Mouse (Mus musculus): ENCODE results near the gene Hint2. TPM values are rescaled to one million over a fixed set of nuclear protein-coding genes. Genes with fewer than 3 reads are reported as not detected.

The Hint2 gene
- total RNA-seq, 1 experiment = 46.0 TPM

DNA sequence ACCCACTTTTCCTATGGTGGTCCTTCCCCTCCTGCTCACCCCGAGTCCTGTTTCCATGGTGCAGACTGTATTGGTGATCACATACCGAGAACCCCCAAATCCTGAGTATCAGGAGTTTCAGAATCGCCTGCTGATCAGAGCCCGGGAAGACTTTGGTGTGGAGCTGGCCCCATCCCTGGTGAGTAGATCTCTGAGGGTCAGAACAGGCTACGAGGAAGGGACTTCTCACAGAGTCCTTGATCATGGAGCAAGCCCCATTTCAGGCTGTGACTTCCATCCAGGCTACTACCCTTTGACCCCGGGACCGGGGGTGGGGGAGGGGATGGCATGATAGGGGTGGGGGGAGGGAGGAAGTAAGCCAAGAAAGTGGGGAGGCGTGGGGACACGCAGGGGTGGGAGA is 16.2 kb downstream of the Hint2 start:
- Histone ChIP-seq H3K9ac (ENCODE audit: insufficient read depth, low read depth, low read length, poor library complexity, severe bottlenecking) (no peak overlapping the region), H3K9me3 (ENCODE audit: control insufficient read depth, insufficient read depth, low read depth, low read length) (no peaks in the 10 kb centered on the region), H3K4me1 (ENCODE audit: control insufficient read depth in 2 of 2, insufficient read depth in 2 of 2, low read length in 2 of 2, poor library complexity in 1 of 2) (no peaks in the 10 kb centered on the region), H3K36me3 (ENCODE audit: control insufficient read depth, insufficient read depth, low read length, poor library complexity, severe bottlenecking) (no peaks in the 10 kb centered on the region), H3K27ac (ENCODE audit: insufficient read depth, low read depth, low read length, poor library complexity, severe bottlenecking) (no peak overlapping the region), H3K4me3 (ENCODE audit: insufficient read depth in 1 of 2, low read depth in 1 of 2, low read length in 2 of 2, poor library complexity in 1 of 2, severe bottlenecking in 1 of 2) (no peak overlapping the region)
- no peak for DNase-seq (ENCODE audit: low read depth, low spot score)
- TF ChIP-seq ZC3H11A (IDR thresholded peaks at IDR 0.05; ENCODE audit: borderline replicate concordance, low read depth, low read length) = no peak
- TF ChIP-seq ZNF384 (IDR thresholded peaks at IDR 0.05; ENCODE audit: low read depth, low read length) = no peak
- TF ChIP-seq CHD2 (IDR thresholded peaks at IDR 0.05; ENCODE audit: low read depth, low read length) = no peak
- in situ Hi-C loops (cut with MboI; ENCODE audit: low sequenced_read_pairs in 2 of 2, unreplicated experiment in 2 of 2) = no loop called here

DNA sequence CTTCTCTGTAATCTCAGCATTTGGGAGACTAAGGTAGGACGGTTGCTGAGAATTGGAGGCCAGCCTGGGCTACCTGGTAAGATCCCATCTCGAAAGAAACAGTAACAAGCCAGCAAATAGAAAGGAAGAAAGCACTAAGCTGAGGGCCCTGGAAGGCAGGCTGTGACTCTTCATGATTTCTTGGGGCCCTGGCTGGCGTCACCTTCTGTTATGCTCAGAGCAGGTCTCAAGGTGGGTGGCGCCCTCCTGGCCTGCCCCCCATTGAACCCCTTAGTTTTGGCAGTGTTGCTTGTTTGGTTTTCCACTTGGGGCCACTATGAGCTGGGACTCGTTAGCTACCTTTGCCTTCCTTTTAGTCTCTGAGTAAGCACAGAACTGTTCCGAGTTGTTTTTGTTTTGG is 19.5 kb downstream of the Hint2 start:
- DNase-seq (ENCODE audit: low read depth, low spot score) = no peak
- H3K36me3 ChIP-seq (ENCODE audit: control insufficient read depth, insufficient read depth, low read length, poor library complexity, severe bottlenecking) = no peaks in the 10 kb centered on the region
- no peak overlapping the region for H3K9ac ChIP-seq (ENCODE audit: insufficient read depth, low read depth, low read length, poor library complexity, severe bottlenecking)
- in situ Hi-C loops (cut with MboI; ENCODE audit: low sequenced_read_pairs in 2 of 2, unreplicated experiment in 2 of 2) = no loop called here
- H3K4me1 ChIP-seq (ENCODE audit: control insufficient read depth in 2 of 2, insufficient read depth in 2 of 2, low read length in 2 of 2, poor library complexity in 1 of 2) = peaks cover 0 to 5% of the 10 kb centered on the region in 2 experiments; a peak in 1 of 4 replicates
- TF ChIP-seq ZC3H11A (IDR thresholded peaks at IDR 0.05; ENCODE audit: borderline replicate concordance, low read depth, low read length) (no peak), CHD2 (IDR thresholded peaks at IDR 0.05; ENCODE audit: low read depth, low read length) (no peak), MAFK (IDR thresholded peaks at IDR 0.05; ENCODE audit: insufficient read depth, low read depth, low read length) (no peak), HCFC1 (IDR thresholded peaks at IDR 0.05; ENCODE audit: borderline replicate concordance, insufficient read depth, low read length) (no peak), ZNF384 (IDR thresholded peaks at IDR 0.05; ENCODE audit: low read depth, low read length) (no peak)
- no peak overlapping the region for H3K27ac ChIP-seq (ENCODE audit: insufficient read depth, low read depth, low read length, poor library complexity, severe bottlenecking)
- no peaks in the 10 kb centered on the region for H3K9me3 ChIP-seq (ENCODE audit: control insufficient read depth, insufficient read depth, low read depth, low read length)
- H3K4me3 ChIP-seq (ENCODE audit: insufficient read depth in 1 of 2, low read depth in 1 of 2, low read length in 2 of 2, poor library complexity in 1 of 2, severe bottlenecking in 1 of 2) = no peak overlapping the region

DNA sequence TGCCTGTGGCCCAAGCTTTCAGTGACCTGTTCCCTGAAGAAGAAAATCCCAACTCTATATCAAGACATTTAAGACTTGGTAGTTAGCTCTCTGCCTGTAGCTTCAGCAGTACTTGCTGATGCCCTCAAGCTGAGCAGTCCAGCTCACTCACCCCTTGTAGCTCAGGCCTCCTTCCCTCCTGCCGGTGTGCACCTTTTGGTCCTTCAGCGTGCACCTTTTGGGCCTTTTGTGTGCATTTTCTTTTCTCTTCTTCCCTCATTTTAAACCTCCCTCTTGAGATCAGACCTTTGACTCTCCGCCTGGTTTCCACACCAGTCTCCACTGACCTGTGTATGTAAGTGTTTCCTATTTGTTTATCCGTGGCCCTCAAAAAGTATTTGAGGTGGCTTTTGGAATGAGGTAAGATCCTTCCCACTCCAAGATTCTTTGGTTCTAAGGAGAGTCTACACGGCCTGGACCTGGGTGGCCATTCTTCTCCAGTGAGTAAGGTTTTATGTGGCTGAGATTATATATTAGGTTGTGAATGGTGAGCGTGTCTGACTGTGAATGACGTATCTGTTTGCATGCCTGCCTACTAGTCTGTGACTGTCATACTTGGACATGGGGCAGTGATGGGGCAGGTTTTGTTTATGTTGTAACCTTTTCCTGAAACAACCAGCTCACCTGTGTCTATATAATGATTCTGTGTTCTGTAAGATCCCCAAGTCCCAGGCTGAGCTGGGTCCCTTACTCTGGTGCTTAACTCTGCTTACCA is 21.5 kb downstream of the Hint2 start:
- Histone ChIP-seq H3K27ac (ENCODE audit: insufficient read depth, low read depth, low read length, poor library complexity, severe bottlenecking) (no peak overlapping the region), H3K4me1 (ENCODE audit: control insufficient read depth in 2 of 2, insufficient read depth in 2 of 2, low read length in 2 of 2, poor library complexity in 1 of 2) (peaks cover 0 to 12% of the 10 kb centered on the region in 2 experiments; a peak in 1 of 4 replicates), H3K9ac (ENCODE audit: insufficient read depth, low read depth, low read length, poor library complexity, severe bottlenecking) (no peak overlapping the region), H3K4me3 (ENCODE audit: insufficient read depth in 1 of 2, low read depth in 1 of 2, low read length in 2 of 2, poor library complexity in 1 of 2, severe bottlenecking in 1 of 2) (no peak overlapping the region), H3K9me3 (ENCODE audit: control insufficient read depth, insufficient read depth, low read depth, low read length) (no peaks in the 10 kb centered on the region), H3K36me3 (ENCODE audit: control insufficient read depth, insufficient read depth, low read length, poor library complexity, severe bottlenecking) (no peaks in the 10 kb centered on the region)
- no peak for TF ChIP-seq ZNF384 (IDR thresholded peaks at IDR 0.05; ENCODE audit: low read depth, low read length)
- no peak for TF ChIP-seq HCFC1 (IDR thresholded peaks at IDR 0.05; ENCODE audit: borderline replicate concordance, insufficient read depth, low read length)
- no peak for DNase-seq (ENCODE audit: low read depth, low spot score)
- in situ Hi-C loops (cut with MboI; ENCODE audit: low sequenced_read_pairs in 2 of 2, unreplicated experiment in 2 of 2) = no loop called here

DNA sequence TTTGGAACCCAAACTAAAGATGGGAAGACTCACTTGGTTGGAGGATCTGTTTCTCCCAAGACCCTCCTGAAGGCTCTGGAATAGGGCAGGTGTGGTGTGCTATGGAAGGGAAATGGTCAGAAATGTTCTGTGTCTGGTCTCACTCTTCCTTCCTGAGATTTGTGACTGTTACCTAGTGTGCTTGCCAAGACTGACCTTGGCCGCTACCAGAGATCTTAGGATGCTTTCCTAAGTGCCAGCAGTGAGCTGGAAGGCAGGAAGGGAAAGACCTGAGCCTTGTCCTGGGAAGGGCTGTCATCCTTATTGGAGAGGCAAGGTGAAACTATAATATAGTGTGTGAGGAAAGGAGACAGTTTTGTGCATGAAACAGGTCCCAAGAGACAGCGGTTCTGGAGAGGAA is 22.5 kb downstream of the Hint2 start:
- H3K9ac ChIP-seq (ENCODE audit: insufficient read depth, low read depth, low read length, poor library complexity, severe bottlenecking) = no peak overlapping the region
- H3K36me3 ChIP-seq (ENCODE audit: control insufficient read depth, insufficient read depth, low read length, poor library complexity, severe bottlenecking) = no peaks in the 10 kb centered on the region
- no peak overlapping the region for H3K4me3 ChIP-seq (ENCODE audit: insufficient read depth in 1 of 2, low read depth in 1 of 2, low read length in 2 of 2, poor library complexity in 1 of 2, severe bottlenecking in 1 of 2)
- DNase-seq (ENCODE audit: low read depth, low spot score) = no peak
- H3K27ac ChIP-seq (ENCODE audit: insufficient read depth, low read depth, low read length, poor library complexity, severe bottlenecking) = no peak overlapping the region
- no peaks in the 10 kb centered on the region for H3K9me3 ChIP-seq (ENCODE audit: control insufficient read depth, insufficient read depth, low read depth, low read length)
- TF ChIP-seq ZNF384 (IDR thresholded peaks at IDR 0.05; ENCODE audit: low read depth, low read length) = no peak
- TF ChIP-seq MAFK (IDR thresholded peaks at IDR 0.05; ENCODE audit: insufficient read depth, low read depth, low read length) = no peak
- TF ChIP-seq CHD2 (IDR thresholded peaks at IDR 0.05; ENCODE audit: low read depth, low read length) = no peak
- no peak for TF ChIP-seq ZC3H11A (IDR thresholded peaks at IDR 0.05; ENCODE audit: borderline replicate concordance, low read depth, low read length)
- no peak for TF ChIP-seq HCFC1 (IDR thresholded peaks at IDR 0.05; ENCODE audit: borderline replicate concordance, insufficient read depth, low read length)
- H3K4me1 ChIP-seq (ENCODE audit: control insufficient read depth in 2 of 2, insufficient read depth in 2 of 2, low read length in 2 of 2, poor library complexity in 1 of 2) = peaks cover 0 to 13% of the 10 kb centered on the region in 2 experiments; a peak in 1 of 4 replicates
- in situ Hi-C loops (cut with MboI; ENCODE audit: low sequenced_read_pairs in 2 of 2, unreplicated experiment in 2 of 2) = no loop called here

DNA sequence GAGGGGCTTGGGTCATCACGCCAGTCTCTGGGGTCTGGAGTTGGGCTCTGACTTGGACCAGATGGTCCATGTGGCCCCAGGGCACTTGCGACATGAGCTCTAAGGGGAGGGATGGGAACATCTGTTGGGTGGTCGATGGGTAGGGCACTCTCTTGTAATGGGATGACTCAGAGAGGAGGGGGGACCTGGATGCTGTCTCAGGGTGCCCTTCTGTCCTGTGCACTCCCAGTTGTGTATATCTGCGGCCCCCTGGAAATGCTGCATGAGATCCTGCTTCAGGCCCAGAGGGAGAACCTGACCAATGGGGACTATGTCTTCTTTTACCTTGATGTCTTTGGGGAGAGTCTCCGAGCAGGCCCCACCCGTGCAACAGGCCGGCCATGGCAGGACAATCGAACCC is 23.0 kb downstream of the Hint2 start:
- Histone ChIP-seq H3K9ac (ENCODE audit: insufficient read depth, low read depth, low read length, poor library complexity, severe bottlenecking) (no peak overlapping the region), H3K36me3 (ENCODE audit: control insufficient read depth, insufficient read depth, low read length, poor library complexity, severe bottlenecking) (no peaks in the 10 kb centered on the region), H3K4me3 (ENCODE audit: insufficient read depth in 1 of 2, low read depth in 1 of 2, low read length in 2 of 2, poor library complexity in 1 of 2, severe bottlenecking in 1 of 2) (no peak overlapping the region), H3K27ac (ENCODE audit: insufficient read depth, low read depth, low read length, poor library complexity, severe bottlenecking) (no peak overlapping the region), H3K9me3 (ENCODE audit: control insufficient read depth, insufficient read depth, low read depth, low read length) (no peaks in the 10 kb centered on the region), H3K4me1 (ENCODE audit: control insufficient read depth in 2 of 2, insufficient read depth in 2 of 2, low read length in 2 of 2, poor library complexity in 1 of 2) (peaks cover 0 to 13% of the 10 kb centered on the region in 2 experiments; a peak in 1 of 4 replicates)
- in situ Hi-C loops (cut with MboI; ENCODE audit: low sequenced_read_pairs in 2 of 2, unreplicated experiment in 2 of 2) = no loop called here
- TF ChIP-seq MAFK (IDR thresholded peaks at IDR 0.05; ENCODE audit: insufficient read depth, low read depth, low read length) = no peak
- no peak for TF ChIP-seq ZC3H11A (IDR thresholded peaks at IDR 0.05; ENCODE audit: borderline replicate concordance, low read depth, low read length)
- TF ChIP-seq ZNF384 (IDR thresholded peaks at IDR 0.05; ENCODE audit: low read depth, low read length) = no peak
- no peak for TF ChIP-seq HCFC1 (IDR thresholded peaks at IDR 0.05; ENCODE audit: borderline replicate concordance, insufficient read depth, low read length)
- TF ChIP-seq CHD2 (IDR thresholded peaks at IDR 0.05; ENCODE audit: low read depth, low read length) = no peak
- DNase-seq (ENCODE audit: low read depth, low spot score) = no peak

Data from ES-E14 (cell line).